Mouse (Mus musculus) heart, postnatal 10 days (tissue): Measurements from ENCODE around the gene Mettl27. TPM values are rescaled to one million over a fixed set of nuclear protein-coding genes. Genes with fewer than 3 reads are reported as not detected.
"Not testable (repeated sequence)": the region's sequence is repeated elsewhere in the genome, so short reads cannot be mapped to it uniquely, and the experiment has no call there.

Experiments used
- DNase-seq, 2 experiments: peaks; one replicate each; pipeline ENCODE4 v3.0.0; 2021
- intact Hi-C: fragments of 180-260 bp; cut with DNase I; formaldehyde crosslinking; loops from one replicate; pipeline ENCODE4 v1.15.1; 2025
- total RNA-seq, 2 experiments: library from RNA; stranded (reverse); gene quantifications; 2 replicates each; pipeline ENCODE4 v1.2.3; 2021

The Mettl27 gene
- total RNA-seq, 2 experiments from 2014 or later, result 7.0 to 7.4 TPM

- intact Hi-C loops, result no loop called here
- peak; percentile 45 to 77 for DNase-seq
Observed at GRCm38 (mm10) chr5:134918071-134918832, 13.9 kb upstream of the Mettl27 start.

DNA sequence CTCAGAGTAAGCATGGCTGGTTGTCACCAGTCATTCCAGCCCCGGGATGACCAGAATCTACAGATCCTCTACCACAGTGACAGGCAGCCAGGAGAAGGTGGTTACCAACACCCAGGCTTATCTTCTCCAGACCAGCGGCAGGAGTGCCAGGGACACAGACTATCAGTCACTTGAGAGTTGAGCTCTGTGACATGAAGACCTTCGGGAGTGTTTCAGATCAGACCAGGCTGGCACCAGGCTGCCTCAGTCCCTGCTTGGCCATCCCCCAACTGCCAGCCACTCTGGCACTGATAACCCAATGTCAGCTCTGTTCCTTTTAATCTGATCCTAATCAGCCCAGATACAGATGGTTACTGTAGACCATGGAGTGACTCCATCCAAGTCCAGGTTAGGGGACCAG, 13.1 kb upstream of the Mettl27 start:
- peak in 1 of 2 experiments; percentile 17 for DNase-seq
- intact Hi-C loops, result no loop called here

DNA sequence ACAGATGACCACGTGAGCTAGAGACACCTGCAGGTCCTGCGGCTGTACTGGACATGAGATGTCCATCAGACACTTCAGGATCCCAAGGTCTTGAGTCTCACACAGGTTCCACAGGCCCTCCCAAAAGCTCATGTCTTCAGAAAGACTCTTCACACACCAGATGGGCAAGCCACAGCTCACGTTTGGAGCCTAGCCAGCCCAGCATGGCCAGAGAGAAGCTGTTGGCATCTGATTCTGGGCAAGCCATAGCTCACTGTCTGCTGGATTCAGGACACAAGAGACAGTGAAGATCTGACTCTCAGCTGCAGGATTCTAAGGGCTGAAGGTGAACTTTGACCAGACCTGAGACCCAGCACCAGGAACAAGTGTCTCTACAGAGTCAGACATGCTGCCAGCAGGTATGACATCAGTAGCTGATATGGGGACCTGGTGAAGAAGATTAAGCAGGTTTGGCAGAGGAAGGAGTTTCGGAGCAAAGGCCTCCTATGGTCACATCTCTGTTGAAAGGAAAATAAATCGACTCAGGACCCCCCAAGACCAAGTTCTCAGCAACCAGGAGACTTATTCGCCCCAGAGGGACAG, 12.0 kb upstream of the Mettl27 start:
- intact Hi-C loops, result no loop called here

DNA sequence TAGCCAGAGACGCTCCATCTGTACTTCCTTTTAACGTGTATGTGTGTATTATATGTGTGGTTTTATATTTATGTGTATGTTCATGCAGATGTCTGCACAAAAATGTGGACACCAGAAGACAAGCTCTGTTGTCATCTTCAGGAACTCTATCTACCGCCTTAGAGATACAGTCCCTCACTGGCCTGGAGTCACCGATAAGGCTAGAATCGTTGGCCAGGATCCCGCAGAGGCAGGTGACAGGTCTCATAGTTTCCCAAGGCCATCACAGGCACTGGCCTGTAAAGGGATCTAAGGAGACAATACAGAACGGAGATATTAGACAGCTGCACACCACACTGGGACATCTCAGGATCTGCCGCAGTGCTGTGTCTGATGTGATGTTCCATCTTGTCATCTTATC, 11.1 kb upstream of the Mettl27 start:
- no peak for DNase-seq
- intact Hi-C loops, result no loop called here

More for the DNA sequence above, 12.0 kb upstream of the Mettl27 start:
- DNase-seq, result no peak

- DNase-seq, result no peak
- intact Hi-C loops, result no loop called here
Observed at GRCm38 (mm10) chr5:134923141-134923540, 9.0 kb upstream of the Mettl27 start.

GRCm38 (mm10) chr5:134926726-134927125, 5.4 kb upstream of the Mettl27 start:
- intact Hi-C loops, result no loop called here
- no peak for DNase-seq

DNA sequence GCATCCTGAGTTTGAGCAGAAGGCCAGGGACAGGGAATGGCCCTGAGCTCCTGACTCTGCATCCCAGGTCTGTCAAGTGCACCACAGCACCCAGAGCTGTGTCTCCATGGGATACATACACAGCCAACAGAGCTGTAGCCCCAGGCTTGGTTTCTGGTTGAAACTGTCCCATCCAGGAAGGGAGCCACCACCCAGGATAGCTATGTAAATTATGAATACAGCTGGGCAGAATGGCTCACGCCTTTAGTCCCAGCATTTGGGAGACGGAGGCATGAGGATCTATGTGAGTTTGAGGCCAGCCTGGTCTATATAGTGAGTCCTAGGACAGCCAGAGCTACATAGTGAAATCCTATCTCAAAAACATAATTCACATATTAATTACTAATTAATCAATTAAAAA, 2.2 kb upstream of the Mettl27 start:
- intact Hi-C loops, result no loop called here
- no peak for DNase-seq

- DNase-seq, result peak; percentile 63 to 78
Observed at GRCm38 (mm10) chr5:134932903-134933276, 722 bp downstream of the Mettl27 start.

GRCm38 (mm10) chr5:134933281-134933680, 1.1 kb downstream of the Mettl27 start:
- intact Hi-C loops, result loop anchor here (1.0 to 2.0 kb wide), 2 partner anchors 26 to 32 kb away; partner anchors contain the start of gene Tmem270
- no peak for DNase-seq

More at GRCm38 (mm10) chr5:134932903-134933276, 722 bp downstream of the Mettl27 start:
- intact Hi-C loops, result loop anchor here (1.0 to 2.0 kb wide), 2 partner anchors 26 to 32 kb away; partner anchors contain the start of gene Tmem270

DNA sequence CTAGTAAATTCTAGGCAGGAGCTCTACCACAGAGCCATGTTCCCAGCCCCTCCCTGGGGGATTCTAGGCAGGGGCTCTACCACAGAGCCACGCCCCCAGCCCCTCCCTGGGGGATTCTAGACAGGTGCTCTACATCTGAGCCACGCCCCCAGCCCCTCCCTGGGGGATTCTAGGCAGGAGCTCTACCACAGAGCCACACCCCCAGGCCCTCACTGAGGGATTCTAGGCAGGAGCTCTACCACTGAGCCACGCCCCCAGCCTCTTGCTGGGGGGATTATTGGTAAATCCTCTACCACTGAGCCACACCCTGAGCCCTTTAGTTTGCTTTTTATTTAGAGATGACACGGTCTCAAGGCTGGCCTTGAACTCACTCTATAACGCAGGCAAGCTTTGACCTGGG, 1.5 kb downstream of the Mettl27 start:
- not testable (repeated sequence) for DNase-seq
- intact Hi-C loops, result loop anchor here (1.0 to 2.0 kb wide), 2 partner anchors 27 to 32 kb away; partner anchors contain the start of gene Tmem270

DNA sequence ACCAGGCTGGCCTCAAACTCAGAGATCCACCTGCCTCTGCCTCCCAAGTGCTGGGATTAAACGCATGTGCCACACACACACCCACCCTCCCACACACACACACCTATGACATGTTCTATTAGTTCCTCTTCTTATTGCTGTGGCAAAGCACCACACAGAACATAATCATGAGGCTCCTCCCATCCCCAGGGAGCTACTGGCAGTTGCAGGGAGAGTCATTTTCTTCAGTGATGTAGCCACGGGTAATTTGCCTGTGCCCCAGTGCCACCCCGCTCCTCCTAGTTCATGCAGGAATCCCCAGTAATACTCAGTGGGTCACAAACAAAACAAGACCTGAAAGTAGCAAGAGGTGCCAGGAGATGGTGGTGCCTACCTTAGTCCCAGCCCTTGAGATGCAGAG, 2.5 kb downstream of the Mettl27 start:
- no peak for DNase-seq
- intact Hi-C loops, result no loop called here

- DNase-seq, result no peak
- intact Hi-C loops, result no loop called here
Observed at GRCm38 (mm10) chr5:134936051-134936450, 3.9 kb downstream of the Mettl27 start.

GRCm38 (mm10) chr5:134936626-134937185, 4.5 kb downstream of the Mettl27 start:
- intact Hi-C loops, result no loop called here
- DNase-seq, result no peak

DNA sequence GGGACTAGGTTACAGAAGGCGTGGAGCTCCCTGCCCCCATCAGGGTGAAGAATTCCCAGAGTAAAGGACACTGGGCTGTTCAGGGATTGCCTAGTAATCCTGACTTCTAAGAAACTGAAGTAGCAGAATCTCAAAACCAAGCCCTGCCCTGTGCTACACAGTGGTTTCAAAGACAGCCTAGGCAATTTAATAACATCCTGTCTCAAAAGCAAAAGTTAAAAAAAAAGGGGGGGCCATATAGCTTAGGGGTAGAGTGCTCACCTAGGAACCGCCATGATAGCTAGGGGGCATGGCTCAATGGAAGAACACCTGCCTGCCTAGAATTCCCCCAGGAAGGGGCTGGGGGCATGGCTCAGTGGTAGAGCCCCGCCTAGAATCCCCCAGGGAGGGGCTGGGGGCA, 6.9 kb downstream of the Mettl27 start:
- DNase-seq, result no peak
- intact Hi-C loops, result no loop called here

GRCm38 (mm10) chr5:134939554-134939953, 7.4 kb downstream of the Mettl27 start:
- intact Hi-C loops, DNase-seq: not testable (repeated sequence)

GRCm38 (mm10) chr5:134941472-134942209, 9.5 kb downstream of the Mettl27 start:
- no peak for DNase-seq
- intact Hi-C loops, result no loop called here

GRCm38 (mm10) chr5:134942740-134943139, 10.6 kb downstream of the Mettl27 start:
- intact Hi-C loops, result no loop called here
- DNase-seq, result peak; percentile 32 to 45

GRCm38 (mm10) chr5:134944179-134944578, 12.0 kb downstream of the Mettl27 start:
- intact Hi-C loops, result no loop called here
- DNase-seq, result no peak

- intact Hi-C loops, result no loop called here
- no peak for DNase-seq
Observed at GRCm38 (mm10) chr5:134945266-134945959, 13.2 kb downstream of the Mettl27 start.

DNA sequence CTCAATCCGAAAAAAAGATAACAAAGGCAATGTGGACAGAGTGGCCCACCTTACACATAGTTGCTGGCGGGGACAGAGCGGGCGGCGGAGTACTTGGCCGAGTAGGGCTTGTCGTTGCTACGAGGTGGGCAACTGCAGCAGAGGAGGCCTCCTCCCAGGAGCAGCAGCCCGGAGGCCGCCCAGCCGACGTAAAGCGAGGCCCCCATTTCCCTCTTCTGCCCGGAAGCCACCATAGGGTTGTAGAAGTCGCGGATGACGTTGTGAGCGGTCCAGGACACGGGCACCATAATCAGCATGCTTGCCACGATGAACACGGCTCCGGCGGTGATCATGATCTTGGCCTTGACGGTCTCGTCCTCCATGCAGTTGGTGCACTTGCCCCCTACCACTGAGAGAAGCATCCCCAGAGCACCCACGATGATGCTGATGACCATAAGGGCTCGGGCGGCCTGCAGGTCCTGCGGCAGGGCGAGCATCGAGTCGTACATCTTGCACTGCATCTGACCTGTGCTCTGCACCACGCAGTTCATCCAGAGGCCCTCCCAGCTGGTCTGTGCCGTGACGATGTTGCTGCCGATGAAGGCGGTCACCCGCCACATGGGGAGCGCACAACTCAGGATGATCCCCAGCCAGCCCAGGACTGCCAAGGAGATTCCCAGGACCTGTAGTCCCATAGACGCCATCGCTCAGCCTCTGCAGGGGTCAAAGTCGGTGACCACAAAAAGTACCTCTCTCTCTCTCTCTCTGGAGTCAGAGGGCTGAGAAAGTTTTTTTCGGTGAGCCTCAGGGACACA, 14.1 kb downstream of the Mettl27 start:
- intact Hi-C loops, result no loop called here
- DNase-seq, result no peak
